Mouse (Mus musculus): Measurements from ENCODE around the gene Itgal. TPM values are rescaled to one million over a fixed set of nuclear protein-coding genes. Genes with fewer than 3 reads are reported as not detected.
"Not testable (repeated sequence)": the region's sequence is repeated elsewhere in the genome, so short reads cannot be mapped to it uniquely, and the experiment has no call there.

Gene Itgal
- polyA plus RNA-seq, 1 experiment from 2014 or later = 0.17 TPM

GRCm38 (mm10) chr7:127371213-127371612 is 75.2 kb downstream of the Itgal start:
- WGBS = 83% methylated on average over 2 of the region's 2 CpGs
- ATAC-seq (ENCODE audit: low FRiP score, low read depth) = no peak
- Histone ChIP-seq H3K27ac (replicated peaks) (no peak overlapping the region), H3K36me3 (peaks cover 9% of the 10 kb centered on the region; the same call in 1 of the 2 replicates), H3K27me3 (no peaks in the 10 kb centered on the region), H3K9me3 (no peaks in the 10 kb centered on the region), H3K4me1 (replicated peaks) (peaks cover 4% of the 10 kb centered on the region; the same call in 1 of the 2 replicates), H3K4me3 (no peak overlapping the region), H3K4me2 (no peak overlapping the region), H3K9ac (no peak overlapping the region)

GRCm38 (mm10) chr7:127371870-127372269 is 75.8 kb downstream of the Itgal start:
- ATAC-seq (ENCODE audit: low FRiP score, low read depth); H3K4me1 ChIP-seq (replicated peaks): not testable (repeated sequence)

DNA sequence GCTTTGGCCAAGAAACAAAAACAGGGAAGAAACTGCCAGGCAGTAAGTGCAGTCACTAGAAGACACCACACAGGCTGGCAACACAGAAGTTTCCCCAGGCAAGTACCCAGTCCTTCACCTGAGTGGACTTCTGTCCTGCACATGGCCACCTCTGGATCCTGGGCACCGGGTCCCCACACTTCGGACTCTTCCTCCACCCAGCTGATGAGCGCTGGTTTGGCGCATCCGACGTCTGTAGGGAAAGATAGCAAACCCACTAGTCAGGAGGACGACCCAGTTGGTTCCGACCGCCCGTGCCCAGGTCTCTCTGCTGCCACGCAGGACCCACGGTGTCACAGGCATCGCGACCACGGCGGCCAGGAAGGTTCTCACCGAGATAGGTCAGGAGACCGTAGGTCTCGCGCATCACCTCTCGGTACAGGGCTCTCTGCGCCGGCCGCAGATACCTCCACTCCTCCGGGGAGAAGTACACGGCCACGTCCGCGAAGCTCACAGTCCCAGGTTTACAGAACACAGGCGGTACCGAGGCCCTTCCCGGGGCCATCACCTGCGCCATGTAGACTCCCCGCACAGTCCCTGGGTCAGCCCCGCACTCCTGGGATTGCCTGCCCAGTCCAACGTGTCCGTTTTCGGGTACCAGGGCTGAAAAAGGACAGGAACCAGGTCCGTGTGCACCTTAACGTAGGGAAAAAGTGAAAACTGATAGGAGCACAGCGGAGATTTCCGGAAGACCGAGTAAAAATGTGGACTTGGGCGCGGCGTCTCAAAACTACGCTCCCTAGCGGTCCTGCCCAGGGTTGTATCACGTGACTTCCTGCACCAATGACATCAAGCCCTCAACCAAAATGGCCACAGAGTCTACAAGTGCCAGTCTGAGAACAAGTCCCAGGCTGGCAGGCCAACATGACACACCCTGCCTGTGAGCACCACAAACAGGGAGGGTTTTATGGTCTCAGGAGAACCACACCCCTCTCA is 79.5 kb downstream of the Itgal start, which contains the start of gene Zfp747:
Zfp747 (minus strand) TSS at position 780 of the 975 bp plus-strand sequence.
- ATAC-seq (ENCODE audit: low FRiP score, low read depth) = peak; percentile 94
- 3% methylated on average over 49 of the region's 49 CpGs for WGBS
- not testable (repeated sequence) for H3K36me3 ChIP-seq; H3K9me3 ChIP-seq; H3K4me1 ChIP-seq (replicated peaks); H3K27me3 ChIP-seq
- Histone ChIP-seq H3K9ac (peak within 1 kb of the TSS; percentile 64), H3K4me3 (peak within 1 kb of the TSS; percentile 58), H3K27ac (replicated peaks) (peak within 1 kb of the TSS; percentile 63), H3K4me2 (peak within 1 kb of the TSS; percentile 75)

More at GRCm38 (mm10) chr7:127371870-127372269, 75.8 kb downstream of the Itgal start:
- H3K4me3 ChIP-seq; H3K4me2 ChIP-seq; H3K9me3 ChIP-seq; H3K9ac ChIP-seq; H3K27me3 ChIP-seq; H3K36me3 ChIP-seq; H3K27ac ChIP-seq (replicated peaks): not testable (repeated sequence)
- 81% methylated on average over 3 of the region's 3 CpGs for WGBS

GRCm38 (mm10) chr7:127378310-127378921 is 82.4 kb downstream of the Itgal start:
- Histone ChIP-seq H3K9ac (no peak overlapping the region), H3K27ac (replicated peaks) (no peak overlapping the region), H3K4me1 (replicated peaks) (peaks cover 4% of the 10 kb centered on the region; the same call in 1 of the 2 replicates), H3K9me3 (no peaks in the 10 kb centered on the region), H3K4me2 (no peak overlapping the region), H3K4me3 (no peak overlapping the region), H3K27me3 (no peaks in the 10 kb centered on the region), H3K36me3 (peaks cover 7% of the 10 kb centered on the region; the same call in 1 of the 2 replicates)
- no peak for ATAC-seq (ENCODE audit: low FRiP score, low read depth)
- 80% methylated on average over 6 of the region's 6 CpGs for WGBS

Other genes starting within 250 kb of the Itgal start
- not detected in 2 replicates for gene Zg16, start 208.9 kb upstream of the Itgal start, polyA plus RNA-seq (2015; fragmentation: Nextera tagmentation; extraction: Ambion mirVana)
- gene AI467606, start 204.9 kb upstream of the Itgal start, polyA plus RNA-seq (2015; fragmentation: Nextera tagmentation; extraction: Ambion mirVana) = 2.0 and 3.3 TPM in 2 replicates
- gene Qprt, start 174.0 kb upstream of the Itgal start, polyA plus RNA-seq (2015; fragmentation: Nextera tagmentation; extraction: Ambion mirVana) = 0.70 and 1.1 TPM in 2 replicates
- gene Spn, start 158.4 kb upstream of the Itgal start, polyA plus RNA-seq (2015; fragmentation: Nextera tagmentation; extraction: Ambion mirVana) = 0.05 and 0.06 TPM in 2 replicates
- gene Cd2bp2, start 100.2 kb upstream of the Itgal start, polyA plus RNA-seq (2015; fragmentation: Nextera tagmentation; extraction: Ambion mirVana) = 72.1 and 72.3 TPM in 2 replicates
- gene Tbc1d10b, start 87.8 kb upstream of the Itgal start, polyA plus RNA-seq (2015; fragmentation: Nextera tagmentation; extraction: Ambion mirVana) = 37.2 and 38.8 TPM in 2 replicates
- gene Mylpf, start 87.4 kb upstream of the Itgal start, polyA plus RNA-seq (2015; fragmentation: Nextera tagmentation; extraction: Ambion mirVana) = 4.9 and 5.0 TPM in 2 replicates
- 51.9 and 56.2 TPM in 2 replicates for gene Zfp553, start 63.2 kb upstream of the Itgal start, polyA plus RNA-seq (2015; fragmentation: Nextera tagmentation; extraction: Ambion mirVana)
- 18.4 and 19.3 TPM in 2 replicates for gene Sept1, start 63.1 kb upstream of the Itgal start, polyA plus RNA-seq (2015; fragmentation: Nextera tagmentation; extraction: Ambion mirVana)
- gene Zfp771, start 52.0 kb upstream of the Itgal start, polyA plus RNA-seq (2015; fragmentation: Nextera tagmentation; extraction: Ambion mirVana) = 72.0 and 80.9 TPM in 2 replicates
- gene Dctpp1, start 35.6 kb upstream of the Itgal start, polyA plus RNA-seq (2015; fragmentation: Nextera tagmentation; extraction: Ambion mirVana) = 122 TPM in 2 replicates
- gene Sephs2, start 22.2 kb upstream of the Itgal start, polyA plus RNA-seq (2015; fragmentation: Nextera tagmentation; extraction: Ambion mirVana) = 61.5 and 63.7 TPM in 2 replicates
- gene Zfp768, start 49.3 kb downstream of the Itgal start, polyA plus RNA-seq (2015; fragmentation: Nextera tagmentation; extraction: Ambion mirVana) = 17.7 and 20.4 TPM in 2 replicates
- gene Zfp747, start 79.8 kb downstream of the Itgal start, polyA plus RNA-seq (2015; fragmentation: Nextera tagmentation; extraction: Ambion mirVana) = 8.4 and 8.8 TPM in 2 replicates
- 3.9 and 5.1 TPM in 2 replicates for gene 9130019O22Rik, start 90.9 kb downstream of the Itgal start, polyA plus RNA-seq (2015; fragmentation: Nextera tagmentation; extraction: Ambion mirVana)
- gene E430018J23Rik, start 97.4 kb downstream of the Itgal start, polyA plus RNA-seq (2015; fragmentation: Nextera tagmentation; extraction: Ambion mirVana) = 5.6 and 6.4 TPM in 2 replicates
- gene Zfp764, start 110.6 kb downstream of the Itgal start, polyA plus RNA-seq (2015; fragmentation: Nextera tagmentation; extraction: Ambion mirVana) = 4.8 and 4.9 TPM in 2 replicates
- 26.8 and 28.0 TPM in 2 replicates for gene Zfp688, start 125.8 kb downstream of the Itgal start, polyA plus RNA-seq (2015; fragmentation: Nextera tagmentation; extraction: Ambion mirVana)
- gene Zfp689, start 152.9 kb downstream of the Itgal start, polyA plus RNA-seq (2015; fragmentation: Nextera tagmentation; extraction: Ambion mirVana) = 14.7 and 15.8 TPM in 2 replicates
- 36.9 and 42.8 TPM in 2 replicates for gene Prr14, start 163.4 kb downstream of the Itgal start, polyA plus RNA-seq (2015; fragmentation: Nextera tagmentation; extraction: Ambion mirVana)
- 13.9 and 15.4 TPM in 2 replicates for gene Fbrs, start 182.9 kb downstream of the Itgal start, polyA plus RNA-seq (2015; fragmentation: Nextera tagmentation; extraction: Ambion mirVana)
- 57.2 and 57.4 TPM in 2 replicates for gene Srcap, start 215.7 kb downstream of the Itgal start, polyA plus RNA-seq (2015; fragmentation: Nextera tagmentation; extraction: Ambion mirVana)
- gene Gm42715, start 223.3 kb downstream of the Itgal start, polyA plus RNA-seq (2015; fragmentation: Nextera tagmentation; extraction: Ambion mirVana) = 14.7 and 15.6 TPM in 2 replicates

Measured in hindbrain, embryonic 15.5 days (tissue).